Mouse (Mus musculus): ENCODE data around the gene Gm11758.
"Not testable (repeated sequence)": the region's sequence is repeated elsewhere in the genome, so short reads cannot be mapped to it uniquely, and the experiment has no call there.

Gm11758 gene

DNA sequence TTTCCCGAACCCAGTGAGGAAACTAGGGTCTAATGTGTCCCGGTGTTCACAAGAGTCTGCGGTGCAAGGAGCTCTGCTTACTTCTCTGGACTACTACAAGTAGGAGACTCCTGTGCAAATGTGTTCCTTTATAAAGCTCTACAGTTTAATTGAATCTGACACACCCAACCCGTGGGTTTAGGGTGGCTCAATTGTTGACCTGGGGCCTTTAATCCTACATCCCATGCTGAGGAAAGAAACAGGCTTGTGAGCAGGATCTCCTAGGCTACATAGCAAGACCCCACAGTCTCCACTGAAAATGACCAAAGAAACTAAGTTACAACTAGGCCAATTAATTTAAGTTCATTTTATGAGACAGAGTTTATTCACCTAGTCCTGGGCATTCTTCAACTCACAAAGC, at the start of gene Gm11758:
TSS of gene Gm11758 (minus strand) at position 101 of the 400 bp plus-strand sequence.
- not testable (repeated sequence) for DNase-seq

DNA sequence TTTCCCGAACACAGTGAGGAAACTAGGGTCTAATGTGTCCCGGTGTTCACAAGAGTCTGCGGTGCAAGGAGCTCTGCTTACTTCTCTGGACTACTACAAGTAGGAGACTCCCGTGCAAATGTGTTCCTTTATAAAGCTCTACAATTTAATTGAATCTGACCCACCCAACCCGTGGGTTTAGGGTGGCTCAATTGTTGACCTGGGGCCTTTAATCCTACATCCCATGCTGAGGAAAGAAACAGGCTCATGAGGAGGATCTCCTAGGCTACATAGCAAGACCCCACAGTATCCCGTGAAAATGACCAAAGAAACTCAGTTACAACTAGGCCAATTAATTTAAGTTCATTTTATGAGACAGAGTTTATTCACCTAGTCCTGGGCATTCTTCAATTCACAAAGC, 44.6 kb upstream of the Gm11758 start, which contains the start of gene Gm11756:
TSS of gene Gm11756 (minus strand) at position 101 of the 400 bp plus-strand sequence.
- not testable (repeated sequence) for DNase-seq

DNA sequence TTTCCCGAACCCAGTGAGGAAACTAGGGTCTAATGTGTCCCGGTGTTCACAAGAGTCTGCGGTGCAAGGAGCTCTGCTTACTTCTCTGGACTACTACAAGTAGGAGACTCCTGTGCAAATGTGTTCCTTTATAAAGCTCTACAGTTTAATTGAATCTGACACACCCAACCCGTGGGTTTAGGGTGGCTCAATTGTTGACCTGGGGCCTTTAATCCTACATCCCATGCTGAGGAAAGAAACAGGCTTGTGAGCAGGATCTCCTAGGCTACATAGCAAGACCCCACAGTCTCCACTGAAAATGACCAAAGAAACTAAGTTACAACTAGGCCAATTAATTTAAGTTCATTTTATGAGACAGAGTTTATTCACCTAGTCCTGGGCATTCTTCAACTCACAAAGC, 29.8 kb upstream of the Gm11758 start, which contains the start of gene Gm13871:
TSS of gene Gm13871 (minus strand) at position 101 of the 400 bp plus-strand sequence.
- DNase-seq: not testable (repeated sequence)

DNA sequence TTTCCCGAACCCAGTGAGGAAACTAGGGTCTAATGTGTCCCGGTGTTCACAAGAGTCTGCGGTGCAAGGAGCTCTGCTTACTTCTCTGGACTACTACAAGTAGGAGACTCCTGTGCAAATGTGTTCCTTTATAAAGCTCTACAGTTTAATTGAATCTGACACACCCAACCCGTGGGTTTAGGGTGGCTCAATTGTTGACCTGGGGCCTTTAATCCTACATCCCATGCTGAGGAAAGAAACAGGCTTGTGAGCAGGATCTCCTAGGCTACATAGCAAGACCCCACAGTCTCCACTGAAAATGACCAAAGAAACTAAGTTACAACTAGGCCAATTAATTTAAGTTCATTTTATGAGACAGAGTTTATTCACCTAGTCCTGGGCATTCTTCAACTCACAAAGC, 14.9 kb upstream of the Gm11758 start, which contains the start of gene Gm11757:
TSS of gene Gm11757 (minus strand) at position 101 of the 400 bp plus-strand sequence.
- not testable (repeated sequence) for DNase-seq

DNA sequence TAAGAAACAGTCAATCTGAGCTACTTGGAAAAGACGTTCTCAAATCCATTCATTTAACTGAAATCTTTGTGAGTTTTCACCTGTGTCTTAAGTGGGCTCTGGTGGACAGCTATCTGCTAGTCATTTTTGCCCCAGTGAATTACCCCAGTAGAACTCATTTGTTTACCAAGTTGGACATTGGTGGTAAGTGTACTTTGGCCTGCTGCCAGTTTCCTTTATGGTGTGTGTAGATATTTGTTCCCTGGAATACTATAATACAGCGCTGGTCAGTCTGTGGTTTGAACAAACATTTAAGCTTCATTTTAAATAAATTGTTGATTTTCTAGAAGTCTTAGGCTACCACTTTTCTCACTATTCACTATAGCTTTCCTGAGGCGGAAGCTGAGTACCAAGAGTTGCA, 49.5 kb downstream of the Gm11758 start:
- no peak for DNase-seq

Measured in lung, postnatal 14 days (tissue).